Mouse (Mus musculus): ENCODE data around the gene A930018P22Rik.

DNA sequence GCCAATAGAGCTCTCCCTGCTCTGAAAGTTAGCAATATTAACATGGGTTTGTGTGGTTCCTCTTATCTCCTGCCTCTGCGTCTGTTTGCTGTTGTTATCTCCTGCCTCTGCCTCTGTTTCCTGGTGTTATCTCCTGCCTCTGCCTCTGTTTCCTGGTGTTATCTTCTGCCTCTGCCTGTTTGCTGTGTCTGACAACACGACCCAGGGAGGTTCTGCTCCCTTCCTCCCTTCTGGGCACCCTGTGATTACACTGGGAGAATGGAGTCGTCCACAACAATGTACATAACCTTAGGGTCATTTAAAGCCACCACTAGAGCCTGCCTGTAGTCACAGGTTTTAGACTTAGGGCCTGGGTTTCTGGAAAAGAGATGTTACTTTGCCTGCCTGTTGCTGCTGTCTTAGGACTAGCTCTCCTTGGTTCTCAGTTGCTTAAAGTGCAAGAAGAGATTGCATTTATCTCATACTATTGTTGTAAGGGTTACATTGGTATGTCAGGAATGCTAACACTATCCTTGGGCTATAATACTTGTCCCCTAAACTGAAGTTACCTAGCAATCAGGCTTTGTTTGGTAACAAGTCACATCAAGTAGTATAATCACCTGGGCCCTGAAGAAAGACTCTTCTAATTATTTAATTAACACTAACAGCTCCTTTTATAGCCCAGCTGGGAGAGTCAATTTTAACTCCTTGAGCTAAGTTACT lies 23.9 kb upstream of the A930018P22Rik start:
- TF ChIP-seq ZC3H11A (IDR thresholded peaks at IDR 0.05; ENCODE audit: borderline replicate concordance, low read depth, low read length) (no peak), ZNF384 (IDR thresholded peaks at IDR 0.05; ENCODE audit: low read depth, low read length) (no peak), CHD2 (IDR thresholded peaks at IDR 0.05; ENCODE audit: low read depth, low read length) (0 out of 2 replicates have a peak, but pooled peaks have one; percentile 39), HCFC1 (IDR thresholded peaks at IDR 0.05; ENCODE audit: borderline replicate concordance, insufficient read depth, low read length) (no peak)
